Mouse (Mus musculus): Measurements from ENCODE around the gene Dhcr24. TPM values are rescaled to one million over a fixed set of nuclear protein-coding genes. Genes with fewer than 3 reads are reported as not detected.

Dhcr24 gene
- total RNA-seq (2018; cell fraction: chromatin; rRNA removed): 1 to 10 TPM in 24 of 26 experiments, under 1 TPM in 2; 0.66 to 7.6 (median 2.0) TPM
- total RNA-seq (2018; cell fraction: cytosol; rRNA removed): 10 to 100 TPM; 10.7 to 51.9 (median 22.2) TPM
- 10 to 100 TPM in 22 of 26 experiments, 1 to 10 TPM in 4; 4.2 to 88.9 (median 14.0) TPM for total RNA-seq (2018; cell fraction: nucleus; rRNA removed)
- 8.3 to 57.3 TPM (median 30.5 TPM) in 3 replicates for polyA plus RNA-seq (2018)

DNA sequence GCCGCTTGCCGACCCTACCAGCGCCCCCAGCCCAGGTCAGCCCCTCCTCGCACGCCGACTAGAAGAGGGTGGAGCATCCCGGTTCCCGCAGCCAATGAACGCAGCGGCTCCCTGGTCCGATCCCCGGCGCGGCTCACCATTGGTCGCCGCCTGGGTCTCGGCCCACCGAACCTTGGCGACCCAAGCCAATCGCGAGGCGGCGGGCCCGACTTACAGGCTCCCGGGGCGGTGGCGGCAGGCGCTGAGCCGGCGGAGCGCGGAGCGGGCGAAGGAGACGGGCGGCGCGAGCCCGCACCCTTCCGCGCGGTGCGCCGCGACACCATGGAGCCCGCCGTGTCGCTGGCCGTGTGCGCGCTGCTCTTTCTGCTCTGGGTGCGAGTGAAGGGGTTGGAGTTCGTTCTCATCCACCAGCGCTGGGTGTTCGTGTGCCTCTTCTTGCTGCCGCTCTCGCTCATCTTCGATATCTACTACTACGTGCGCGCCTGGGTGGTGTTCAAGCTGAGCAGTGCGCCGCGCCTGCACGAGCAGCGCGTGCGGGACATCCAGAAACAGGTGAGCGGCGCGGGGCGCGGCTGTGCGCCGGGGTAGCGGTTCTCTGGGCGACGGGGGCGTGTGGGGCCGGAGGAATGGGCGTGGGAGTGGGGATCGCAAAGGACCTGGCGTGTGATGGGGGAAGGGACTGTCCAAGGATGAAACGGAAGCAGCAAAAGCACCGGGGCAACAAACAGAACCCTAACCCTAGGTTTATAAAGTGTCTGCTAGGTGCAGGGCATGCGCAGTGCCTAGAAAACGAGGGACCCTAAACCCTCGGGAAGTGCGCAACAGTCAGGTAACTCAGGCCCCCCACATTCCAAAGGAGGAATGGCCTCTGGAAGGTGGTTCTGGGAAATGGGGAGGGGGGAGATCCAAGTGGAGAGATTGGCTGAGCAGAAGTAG lies at the start of gene Dhcr24:
Gene Dhcr24 (plus strand): TSS at position 193 of the 936 bp plus-strand sequence.
- Histone ChIP-seq H3K79me2 (ENCODE audit: inconsistent target) (no peaks in the 10 kb centered on the region; the same call in 1 of the 2 replicates), H3K36me3 (ENCODE audit: inconsistent target) (no peaks in the 10 kb centered on the region), H3K4me3 (ENCODE audit: inconsistent target) (peak within 1 kb of the TSS; percentile 76), H3K27ac (peak within 1 kb of the TSS; percentile 65)
- 1% methylated on average over 88 of the region's 89 CpGs for WGBS (ENCODE audit: missing documents)

DNA sequence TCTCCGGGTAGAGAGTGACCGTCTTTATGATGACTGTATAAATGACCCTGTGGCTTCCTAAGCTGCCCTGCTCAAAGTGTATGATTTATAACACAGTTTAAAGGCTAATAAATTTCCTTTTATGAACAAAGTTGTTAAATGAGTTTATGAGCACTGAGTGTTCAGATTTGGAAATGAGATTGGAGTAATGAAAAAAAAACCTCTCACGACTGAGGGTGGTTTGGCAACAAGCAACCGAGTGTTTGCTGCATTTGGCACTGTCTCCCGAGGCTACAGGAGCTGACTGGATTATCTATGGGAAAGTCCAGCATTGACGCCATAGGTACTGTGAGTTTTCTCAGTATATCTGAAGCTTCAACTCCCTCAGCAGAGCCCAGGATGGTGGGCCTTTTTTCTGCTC lies 46.2 kb upstream of the Dhcr24 start:
- Histone ChIP-seq H3K4me3 (ENCODE audit: inconsistent target) (no peak overlapping the region), H3K79me2 (ENCODE audit: inconsistent target) (no peaks in the 10 kb centered on the region), H3K27ac (no peak overlapping the region), H3K36me3 (ENCODE audit: inconsistent target) (no peaks in the 10 kb centered on the region)
- 83% methylated on average over 6 of the region's 6 CpGs for WGBS (ENCODE audit: missing documents)

DNA sequence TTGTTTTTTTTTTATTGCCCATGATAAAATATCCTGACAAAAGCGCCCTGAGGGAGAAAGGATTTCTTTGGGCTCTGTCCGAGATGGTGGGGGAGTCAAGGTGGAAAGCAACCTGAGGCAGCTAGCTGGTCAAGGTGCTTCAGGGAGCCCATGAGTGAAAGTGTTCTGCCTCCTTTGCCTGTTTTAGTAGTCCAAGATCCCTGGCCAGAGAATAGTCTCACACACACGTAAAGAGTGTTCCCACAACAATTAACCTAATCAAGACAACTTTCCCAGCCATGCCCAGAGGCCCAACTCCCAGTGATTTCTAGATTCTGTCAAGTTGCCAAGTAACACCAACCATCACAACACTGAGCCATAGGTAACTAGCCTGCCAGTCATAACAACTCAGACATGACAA lies 38.3 kb upstream of the Dhcr24 start:
- H3K4me3 ChIP-seq (ENCODE audit: inconsistent target): no peak overlapping the region
- WGBS (ENCODE audit: missing documents): 97% methylated on average over 3 of the region's 3 CpGs
- H3K27ac ChIP-seq: no peak overlapping the region
- no peaks in the 10 kb centered on the region for H3K36me3 ChIP-seq (ENCODE audit: inconsistent target)
- H3K79me2 ChIP-seq (ENCODE audit: inconsistent target): no peaks in the 10 kb centered on the region

DNA sequence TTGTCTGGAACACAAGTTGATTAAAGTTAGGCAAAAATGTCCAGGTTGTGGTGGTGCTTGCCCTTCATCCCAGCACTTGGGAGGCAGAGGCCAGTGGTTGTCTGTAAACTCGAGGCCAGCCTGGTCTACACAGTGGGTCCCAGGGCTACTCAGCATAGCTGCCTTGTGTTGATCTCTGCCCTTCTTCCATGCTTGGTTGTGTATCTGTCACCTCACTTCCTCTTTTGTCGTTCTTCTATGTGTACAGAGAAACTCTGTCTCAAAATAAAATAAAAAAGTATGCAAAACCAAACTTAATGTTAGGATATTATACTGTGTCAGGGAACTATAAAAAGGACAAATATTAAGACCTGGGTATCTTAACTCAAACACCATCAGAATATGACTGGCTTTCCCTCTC lies 36.7 kb upstream of the Dhcr24 start:
- Histone ChIP-seq H3K36me3 (ENCODE audit: inconsistent target) (no peaks in the 10 kb centered on the region), H3K27ac (no peak overlapping the region), H3K4me3 (ENCODE audit: inconsistent target) (no peak overlapping the region), H3K79me2 (ENCODE audit: inconsistent target) (no peaks in the 10 kb centered on the region)
- WGBS (ENCODE audit: missing documents): 26% methylated on average over 2 of the region's 2 CpGs

DNA sequence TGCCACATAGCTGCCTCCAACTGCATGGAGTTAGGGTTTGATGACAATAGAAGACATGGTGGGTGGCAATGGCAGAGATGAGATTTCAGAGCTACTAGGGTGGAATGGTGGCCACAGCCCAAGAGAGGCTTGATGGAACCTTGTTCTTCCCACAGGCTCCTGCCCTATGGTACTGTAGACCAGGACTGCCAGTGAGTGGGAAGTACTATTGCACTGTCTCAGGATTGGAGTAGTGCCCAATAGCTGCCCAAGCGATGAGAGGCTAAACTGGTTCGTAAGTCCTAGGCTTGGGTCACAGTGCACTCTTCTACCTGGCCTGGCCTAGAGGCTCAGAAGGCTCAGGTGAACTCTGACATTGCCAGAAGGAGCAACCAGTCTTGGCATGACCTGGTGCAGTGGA lies 35.8 kb upstream of the Dhcr24 start:
- Histone ChIP-seq H3K79me2 (ENCODE audit: inconsistent target) (no peaks in the 10 kb centered on the region), H3K4me3 (ENCODE audit: inconsistent target) (no peak overlapping the region), H3K27ac (no peak overlapping the region), H3K36me3 (ENCODE audit: inconsistent target) (no peaks in the 10 kb centered on the region)
- 87% methylated on average over 2 of the region's 2 CpGs for WGBS (ENCODE audit: missing documents)

DNA sequence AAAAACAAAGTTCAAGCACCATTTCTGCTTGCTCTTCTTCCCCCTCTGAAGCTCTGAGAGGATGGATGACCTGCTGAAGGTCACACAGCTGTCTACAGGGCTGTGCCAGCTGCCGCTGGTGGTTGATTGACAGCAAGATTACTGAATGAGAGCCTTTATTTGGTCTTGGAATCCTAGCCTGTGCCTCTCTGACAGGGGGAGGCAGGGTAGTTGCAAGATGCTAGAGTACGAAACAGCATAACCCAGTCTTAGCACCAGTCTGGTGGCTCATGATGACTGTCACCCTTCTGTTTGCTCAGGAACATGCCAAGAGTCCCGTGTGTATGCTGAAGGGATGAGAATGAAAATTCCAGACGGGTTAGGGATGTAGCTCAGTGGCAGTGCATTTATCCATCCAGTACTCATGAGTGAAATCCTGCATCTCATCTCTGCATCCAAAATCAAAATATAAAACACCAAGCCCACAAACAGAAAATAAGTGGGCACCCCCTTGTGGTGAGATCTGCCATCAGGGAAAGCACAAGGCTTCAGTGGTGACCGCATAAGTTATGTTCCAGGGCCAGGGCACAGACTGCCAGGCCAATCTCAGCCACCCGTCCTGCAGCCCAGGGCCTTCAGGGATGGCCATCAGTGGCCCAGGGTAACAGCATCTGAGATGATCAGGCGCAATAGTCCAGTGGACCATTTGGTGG lies 32.8 kb upstream of the Dhcr24 start:
- 92% methylated on average over 7 of the region's 7 CpGs for WGBS (ENCODE audit: missing documents)
- Histone ChIP-seq H3K79me2 (ENCODE audit: inconsistent target) (no peaks in the 10 kb centered on the region), H3K4me3 (ENCODE audit: inconsistent target) (no peak overlapping the region), H3K36me3 (ENCODE audit: inconsistent target) (no peaks in the 10 kb centered on the region), H3K27ac (no peak overlapping the region)

DNA sequence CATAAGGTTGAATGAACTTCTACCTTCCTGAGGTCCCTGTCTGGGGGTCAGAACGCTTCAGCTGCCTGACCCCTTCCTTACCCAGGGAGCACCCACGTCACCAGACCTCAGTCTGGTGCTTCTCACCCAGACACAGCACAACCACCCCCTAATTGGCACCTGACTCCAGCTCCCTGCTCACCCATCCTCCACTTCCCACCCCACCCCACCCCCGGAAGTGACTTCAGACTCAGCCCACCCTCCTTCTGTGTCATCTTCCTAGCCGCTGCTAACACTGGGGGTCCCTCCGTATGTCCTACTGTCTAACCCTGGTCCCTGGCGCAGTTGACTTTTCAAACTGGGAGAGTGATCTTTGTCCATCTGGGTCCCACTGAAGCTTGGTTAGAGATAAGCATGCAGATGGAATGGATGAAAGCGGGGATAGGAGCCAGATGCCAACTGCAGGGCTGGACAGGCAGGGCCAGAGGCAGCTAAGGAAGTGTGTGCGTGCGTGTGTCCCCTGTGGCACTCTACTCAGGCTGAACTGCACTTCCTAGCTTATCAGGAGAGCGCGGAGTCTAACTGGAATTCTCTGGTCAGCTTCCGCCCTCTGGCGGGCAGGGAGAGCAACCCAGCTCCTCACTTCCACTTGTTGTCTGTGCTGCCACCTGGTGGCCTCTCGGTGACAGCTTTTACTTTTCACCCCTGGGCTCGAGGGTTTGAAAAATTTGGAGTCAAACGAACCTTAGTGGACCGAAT lies 31.3 kb upstream of the Dhcr24 start:
- WGBS (ENCODE audit: missing documents): 12% methylated on average over 16 of the region's 17 CpGs
- Histone ChIP-seq H3K36me3 (ENCODE audit: inconsistent target) (no peaks in the 10 kb centered on the region), H3K27ac (no peak overlapping the region), H3K4me3 (ENCODE audit: inconsistent target) (no peak overlapping the region), H3K79me2 (ENCODE audit: inconsistent target) (no peaks in the 10 kb centered on the region)

DNA sequence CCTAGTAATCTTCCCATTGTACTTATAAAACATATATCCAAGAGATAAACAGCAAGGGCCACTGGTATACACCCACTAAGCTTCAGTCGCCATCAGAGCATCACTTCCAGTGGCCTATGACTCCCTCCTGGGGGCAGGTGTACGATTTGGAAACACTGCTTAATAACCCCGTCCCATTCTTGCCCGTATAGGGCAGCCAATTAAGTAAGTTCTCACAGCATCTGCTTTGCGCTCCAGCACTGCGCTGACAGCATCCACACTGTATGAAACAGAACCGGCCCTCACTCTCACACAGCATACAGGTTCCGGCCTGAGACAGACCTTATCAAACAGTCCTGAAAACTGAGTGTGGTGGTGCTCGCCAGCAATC lies 30.7 kb upstream of the Dhcr24 start:
- whole genome bisulfite sequencing (ENCODE audit: missing documents): 90% methylated on average over 9 of the region's 9 CpGs
- H3K27ac ChIP-seq: no peak overlapping the region
- no peaks in the 10 kb centered on the region for H3K79me2 ChIP-seq (ENCODE audit: inconsistent target)
- no peaks in the 10 kb centered on the region for H3K36me3 ChIP-seq (ENCODE audit: inconsistent target)
- H3K4me3 ChIP-seq (ENCODE audit: inconsistent target): no peak overlapping the region

DNA sequence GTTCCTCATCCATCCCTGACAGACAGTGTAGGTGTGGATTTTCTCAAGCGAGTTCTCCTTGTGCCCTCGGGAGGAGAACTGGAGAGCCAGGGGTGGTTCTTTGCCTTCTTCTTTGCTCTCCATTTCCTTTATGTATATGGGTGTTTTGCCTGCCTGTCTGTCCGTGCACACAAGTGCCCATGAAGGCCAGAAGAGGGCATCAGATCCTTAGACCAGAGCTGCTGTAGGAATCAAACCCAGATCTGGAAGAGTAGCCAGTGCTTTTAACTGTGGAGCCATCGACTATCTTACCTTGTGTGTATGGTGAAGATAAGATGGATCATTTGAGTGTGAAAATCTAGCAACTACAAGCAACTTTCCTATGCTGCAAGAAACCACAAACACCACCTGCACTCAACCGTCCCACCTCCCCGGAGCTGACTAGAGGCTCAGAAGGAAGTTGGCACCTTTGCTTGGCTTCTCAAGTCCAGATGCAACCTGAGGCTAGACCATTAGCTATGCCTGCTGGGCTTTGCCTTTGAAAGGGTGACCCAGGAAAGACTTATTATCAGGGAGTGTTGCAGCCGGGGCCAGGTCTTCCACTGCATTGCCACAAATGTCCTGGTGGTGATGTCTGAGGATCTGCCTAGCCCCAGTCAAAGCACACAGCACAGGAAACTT lies 27.3 kb upstream of the Dhcr24 start:
- Histone ChIP-seq H3K4me3 (ENCODE audit: inconsistent target) (no peak overlapping the region), H3K27ac (no peak overlapping the region), H3K36me3 (ENCODE audit: inconsistent target) (no peaks in the 10 kb centered on the region), H3K79me2 (ENCODE audit: inconsistent target) (no peaks in the 10 kb centered on the region)
- WGBS (ENCODE audit: missing documents): 18% methylated on average over 7 of the region's 7 CpGs

DNA sequence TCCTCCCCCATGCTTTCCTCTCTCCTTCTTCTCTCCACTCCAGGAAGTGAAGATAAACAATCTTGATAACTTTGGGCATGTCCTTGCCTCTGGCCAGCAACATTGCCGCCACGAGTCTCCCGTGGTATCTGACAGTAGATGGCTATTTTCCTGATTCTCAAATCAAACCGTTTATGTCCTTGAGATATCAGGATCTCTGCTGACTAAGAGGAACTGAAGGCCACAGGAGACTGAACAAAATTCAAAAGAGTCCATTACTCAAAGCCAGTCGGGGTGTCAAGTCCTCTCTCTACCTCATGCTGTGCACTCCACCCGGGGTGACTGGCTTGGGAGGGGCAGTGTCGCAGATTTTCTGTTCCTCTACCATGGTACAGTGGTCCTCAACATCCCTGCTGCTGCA lies 26.6 kb upstream of the Dhcr24 start:
- Histone ChIP-seq H3K79me2 (ENCODE audit: inconsistent target) (no peaks in the 10 kb centered on the region), H3K27ac (no peak overlapping the region), H3K36me3 (ENCODE audit: inconsistent target) (no peaks in the 10 kb centered on the region), H3K4me3 (ENCODE audit: inconsistent target) (no peak overlapping the region)
- 39% methylated on average over 7 of the region's 7 CpGs for WGBS (ENCODE audit: missing documents)

DNA sequence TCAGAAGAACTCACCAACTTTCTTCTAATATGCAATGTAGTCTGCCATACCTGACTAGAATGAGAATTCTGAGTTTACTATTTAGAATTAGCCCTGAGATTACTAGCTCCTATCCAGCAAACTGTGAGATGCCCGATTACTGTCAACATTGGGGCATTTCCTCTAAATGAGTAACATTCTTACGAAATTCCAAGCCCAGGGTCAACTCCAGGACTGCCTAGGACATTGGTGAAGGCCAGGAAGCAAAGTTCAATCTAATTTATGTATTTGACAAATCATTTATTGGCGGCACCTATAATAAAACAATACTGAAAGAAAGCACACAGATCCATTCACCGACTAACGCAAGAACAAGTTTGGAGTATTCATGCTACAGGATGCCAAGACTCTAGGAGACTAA lies 21.1 kb upstream of the Dhcr24 start:
- no peaks in the 10 kb centered on the region for H3K79me2 ChIP-seq (ENCODE audit: inconsistent target)
- H3K27ac ChIP-seq: no peak overlapping the region
- H3K4me3 ChIP-seq (ENCODE audit: inconsistent target): no peak overlapping the region
- H3K36me3 ChIP-seq (ENCODE audit: inconsistent target): no peaks in the 10 kb centered on the region
- WGBS (ENCODE audit: missing documents): 93% methylated on average over 5 of the region's 5 CpGs

DNA sequence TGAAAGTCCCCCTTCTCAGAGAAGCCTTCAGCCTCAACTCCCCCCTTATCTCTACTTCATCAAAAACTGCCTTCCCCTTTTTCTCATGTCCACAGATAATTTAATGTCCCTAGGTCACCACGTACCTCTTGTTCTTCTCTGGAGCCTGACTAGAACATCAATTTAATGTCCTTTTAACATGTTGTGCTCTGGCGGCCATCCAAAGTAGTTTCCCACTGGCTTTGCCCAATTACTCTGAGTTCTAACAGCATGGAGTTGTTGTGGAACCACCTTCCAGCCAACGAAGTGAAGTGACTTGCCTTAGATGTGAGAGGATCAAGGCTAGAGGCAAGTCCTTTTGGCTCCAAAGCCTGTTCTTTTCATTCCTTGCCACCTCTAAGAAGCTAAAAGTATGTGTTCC lies 19.3 kb upstream of the Dhcr24 start:
- Histone ChIP-seq H3K4me3 (ENCODE audit: inconsistent target) (no peak overlapping the region), H3K27ac (no peak overlapping the region), H3K79me2 (ENCODE audit: inconsistent target) (no peaks in the 10 kb centered on the region), H3K36me3 (ENCODE audit: inconsistent target) (no peaks in the 10 kb centered on the region)
- WGBS (ENCODE audit: missing documents): 50% methylated on average over 3 of the region's 3 CpGs

DNA sequence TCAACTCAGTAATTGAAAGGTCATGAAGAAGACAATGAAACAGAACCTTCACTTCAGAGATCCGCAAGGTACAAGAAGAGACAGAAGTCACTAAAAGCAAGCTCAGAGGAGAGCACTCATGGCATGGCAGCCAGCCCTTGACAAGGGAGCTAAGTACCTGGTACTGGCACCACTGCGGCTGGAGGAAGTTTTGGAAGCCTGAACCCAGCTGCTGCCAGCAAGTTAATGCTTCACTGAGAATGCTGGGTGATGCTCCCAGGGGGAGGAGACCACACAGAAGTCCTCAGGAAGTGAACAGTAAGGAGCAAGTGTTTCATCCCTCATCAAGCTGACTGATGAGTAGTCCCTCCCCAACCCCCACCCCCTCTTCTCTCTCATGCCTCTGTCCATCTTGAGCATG lies 18.6 kb upstream of the Dhcr24 start:
- H3K79me2 ChIP-seq (ENCODE audit: inconsistent target): no peaks in the 10 kb centered on the region
- no peaks in the 10 kb centered on the region for H3K36me3 ChIP-seq (ENCODE audit: inconsistent target)
- no peak overlapping the region for H3K4me3 ChIP-seq (ENCODE audit: inconsistent target)
- no peak overlapping the region for H3K27ac ChIP-seq
- 92% methylated on average over 2 of the region's 2 CpGs for WGBS (ENCODE audit: missing documents)

DNA sequence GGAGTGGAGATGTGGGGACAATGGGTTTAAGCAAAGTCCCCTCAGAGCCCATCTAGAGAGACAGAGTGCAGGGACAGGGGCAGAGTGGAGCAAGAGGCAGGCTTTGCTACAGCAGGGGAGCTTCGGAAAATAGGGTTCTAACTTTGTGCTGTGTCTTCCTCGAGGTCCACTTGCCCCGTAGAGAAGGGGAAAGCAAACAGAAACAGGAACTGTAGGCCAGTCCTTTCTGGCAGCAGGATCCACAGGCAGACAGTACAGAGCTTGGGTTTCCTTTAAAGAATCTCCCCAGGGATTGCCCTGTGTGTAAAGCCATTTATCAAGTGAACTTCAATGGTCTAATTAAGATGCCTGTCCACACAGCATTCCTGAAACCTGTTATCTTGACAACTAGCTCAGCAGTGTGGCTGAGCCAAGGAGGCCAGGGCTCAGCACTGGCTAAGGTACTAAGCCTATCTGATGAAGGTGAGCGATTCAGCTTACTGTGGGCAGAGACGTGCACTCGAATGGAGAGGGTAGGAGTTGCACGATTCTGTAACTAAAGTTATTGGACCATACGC lies 14.9 kb upstream of the Dhcr24 start:
- Histone ChIP-seq H3K27ac (no peak overlapping the region), H3K36me3 (ENCODE audit: inconsistent target) (no peaks in the 10 kb centered on the region), H3K4me3 (ENCODE audit: inconsistent target) (no peak overlapping the region), H3K79me2 (ENCODE audit: inconsistent target) (no peaks in the 10 kb centered on the region)
- WGBS (ENCODE audit: missing documents): 64% methylated on average over 8 of the region's 8 CpGs

All from macrophage (primary cell).